Mouse (Mus musculus) mouse embryonic stem cell (cell line): Measurements from ENCODE around the gene Spns3.

Experiments
- in situ Hi-C, 2 experiments: fragments of 300-500 bp; cut with MboI; formaldehyde crosslinking; loops; 1 replicate in 1 of 2; 3 replicates in 1 of 2; pipeline ENCODE4 v1.14.3; 2019 to 2020; ENCODE audit warnings: low sequenced_read_pairs in 2 of 2, low pct_unique_long_range_greater_than_20kb in 1 of 2, mixed read lengths in 1 of 2; ENCODE audit not compliant: unreplicated experiment in 1 of 2

Spns3 gene

GRCm38 (mm10) chr11:72494046-72494988 lies 56.0 kb downstream of the Spns3 start:
- in situ Hi-C loops = no loop called here

- in situ Hi-C loops = no loop called here
These were observed 59.0 kb downstream of the Spns3 start for GRCm38 (mm10) chr11:72491130-72491960.

- in situ Hi-C loops = no loop called here
These were observed 60.4 kb downstream of the Spns3 start, which contains the start of gene Spns2 for GRCm38 (mm10) chr11:72489881-72490301. Gene Spns2 (minus strand): TSS chr11:72489904.

GRCm38 (mm10) chr11:72489397-72489796 lies 60.9 kb downstream of the Spns3 start:
- in situ Hi-C loops = no loop called here

- in situ Hi-C loops = no loop called here
These were observed 61.5 kb downstream of the Spns3 start for GRCm38 (mm10) chr11:72488753-72489271.

GRCm38 (mm10) chr11:72487739-72488138 lies 62.6 kb downstream of the Spns3 start:
- in situ Hi-C loops = no loop called here

GRCm38 (mm10) chr11:72487171-72487570 lies 63.1 kb downstream of the Spns3 start:
- in situ Hi-C loops = no loop called here

- in situ Hi-C loops = no loop called here
These were observed 64.3 kb downstream of the Spns3 start for GRCm38 (mm10) chr11:72485960-72486359.

GRCm38 (mm10) chr11:72485157-72485556 lies 65.1 kb downstream of the Spns3 start:
- in situ Hi-C loops = no loop called here

- in situ Hi-C loops = no loop called here
These were observed 65.8 kb downstream of the Spns3 start for GRCm38 (mm10) chr11:72484549-72484948.

GRCm38 (mm10) chr11:72481952-72482351 lies 68.4 kb downstream of the Spns3 start:
- in situ Hi-C loops = no loop called here

- in situ Hi-C loops = no loop called here
These were observed 69.0 kb downstream of the Spns3 start for GRCm38 (mm10) chr11:72481313-72481712.

GRCm38 (mm10) chr11:72479499-72479898 lies 70.8 kb downstream of the Spns3 start:
- in situ Hi-C loops = no loop called here

GRCm38 (mm10) chr11:72478228-72478627 lies 72.1 kb downstream of the Spns3 start:
- in situ Hi-C loops = no loop called here

- in situ Hi-C loops = no loop called here
These were observed 72.7 kb downstream of the Spns3 start for GRCm38 (mm10) chr11:72477653-72478052.

GRCm38 (mm10) chr11:72477182-72477581 lies 73.1 kb downstream of the Spns3 start:
- in situ Hi-C loops = no loop called here

GRCm38 (mm10) chr11:72476074-72476625 lies 74.2 kb downstream of the Spns3 start:
- in situ Hi-C loops = no loop called here

- in situ Hi-C loops = no loop called here
These were observed 74.9 kb downstream of the Spns3 start for GRCm38 (mm10) chr11:72475408-72475807.

GRCm38 (mm10) chr11:72474926-72475325 lies 75.4 kb downstream of the Spns3 start:
- in situ Hi-C loops = no loop called here
